Mouse (Mus musculus): ENCODE measurements at regions not wholly inside any gene's neighbourhood (a gene's known extent, or its start where the extent isn't known, plus 50 kb on each side); places are given as distances from the start of the nearest gene placed in this dataset.

DNA sequence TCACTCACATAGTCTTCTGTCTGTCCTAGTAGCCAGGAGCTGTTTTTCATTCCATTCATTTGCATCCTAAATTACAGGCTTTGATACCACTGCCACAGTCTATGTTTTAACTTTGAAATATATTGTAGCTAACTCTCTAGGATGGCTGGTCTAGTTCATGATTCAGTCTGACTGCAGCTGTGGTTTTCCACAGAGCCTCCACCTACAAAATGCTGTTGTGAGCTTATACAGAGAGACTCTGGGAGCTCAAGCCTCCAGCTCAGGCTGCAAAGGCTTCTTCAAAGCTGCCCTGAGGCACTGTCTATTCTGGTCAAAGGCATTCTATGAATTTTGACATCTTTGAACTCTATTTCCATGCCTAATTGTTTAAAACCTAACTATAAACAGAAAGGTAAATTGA lies 2326.5 kb upstream of the Gm7489 start:
- DNase-seq (ENCODE audit: low spot score in 2 of 2), result no peak

DNA sequence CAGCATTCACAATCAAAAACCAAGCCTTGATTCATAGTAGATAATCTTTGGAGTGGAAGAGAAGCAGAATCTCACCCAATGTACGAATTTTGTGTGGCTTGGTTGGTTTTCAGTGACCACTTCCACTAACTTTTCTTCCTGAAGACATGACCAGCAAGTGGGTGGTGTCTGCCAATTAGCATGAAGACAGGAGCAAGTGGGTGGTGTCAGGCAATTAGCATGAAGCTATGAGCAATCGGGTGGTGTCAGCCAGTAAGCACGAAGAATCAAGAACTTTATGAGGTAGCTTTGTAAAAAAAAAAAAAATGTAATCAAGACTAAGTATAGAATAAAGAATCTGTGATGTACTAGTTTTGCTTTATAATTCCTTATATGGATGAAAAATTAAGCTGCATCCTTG lies 2319.2 kb upstream of the Gm7489 start:
- no peak for DNase-seq (ENCODE audit: low spot score in 2 of 2)

DNA sequence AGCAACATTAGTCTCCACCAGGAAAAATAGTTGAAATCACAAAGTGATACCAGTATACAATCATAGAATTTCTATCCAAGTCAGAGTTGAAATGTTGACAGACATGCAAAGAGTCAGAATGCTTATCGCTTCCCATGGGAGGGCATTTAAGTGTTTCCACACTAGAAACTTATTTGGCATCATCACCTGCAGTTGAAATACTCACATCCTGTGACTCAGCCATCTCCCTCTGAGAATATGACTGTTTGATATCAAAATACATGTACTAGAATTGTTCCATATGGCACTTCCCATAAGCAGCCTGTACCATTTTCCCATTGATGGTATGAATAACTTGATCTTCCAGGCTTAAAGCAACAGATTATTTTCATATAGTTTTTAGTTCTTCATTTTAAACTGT lies 2314.1 kb upstream of the Gm7489 start:
- DNase-seq (ENCODE audit: low spot score in 2 of 2), result no peak

- DNase-seq (ENCODE audit: low spot score in 2 of 2), result peak in 1 of 2 experiments; percentile 29
Observed at GRCm38 (mm10) chr15:51574538-51575105, 2310.1 kb upstream of the Gm7489 start.

DNA sequence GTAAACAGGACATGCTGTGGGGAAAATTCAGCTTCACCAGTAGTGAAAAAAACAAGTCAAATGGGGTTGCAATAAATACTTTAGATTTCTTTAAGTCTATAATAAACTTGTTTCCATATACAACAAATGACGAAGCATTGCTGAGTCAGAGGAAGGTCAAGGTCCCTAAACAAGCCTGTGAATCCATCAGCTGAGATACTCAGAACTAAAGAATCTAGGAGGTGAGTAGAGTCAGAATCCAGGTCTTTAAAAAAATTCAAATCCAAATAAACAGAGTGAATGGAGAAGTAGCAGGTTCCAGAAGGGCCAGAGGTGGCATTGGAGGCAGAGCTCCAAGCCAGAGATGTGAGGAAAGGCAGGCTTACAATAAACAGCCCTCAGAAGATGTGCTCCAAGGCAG lies 2301.1 kb upstream of the Gm7489 start:
- no peak for DNase-seq (ENCODE audit: low spot score in 2 of 2)

GRCm38 (mm10) chr15:51586146-51586545 lies 2298.6 kb upstream of the Gm7489 start:
- no peak for DNase-seq (ENCODE audit: low spot score in 2 of 2)

DNA sequence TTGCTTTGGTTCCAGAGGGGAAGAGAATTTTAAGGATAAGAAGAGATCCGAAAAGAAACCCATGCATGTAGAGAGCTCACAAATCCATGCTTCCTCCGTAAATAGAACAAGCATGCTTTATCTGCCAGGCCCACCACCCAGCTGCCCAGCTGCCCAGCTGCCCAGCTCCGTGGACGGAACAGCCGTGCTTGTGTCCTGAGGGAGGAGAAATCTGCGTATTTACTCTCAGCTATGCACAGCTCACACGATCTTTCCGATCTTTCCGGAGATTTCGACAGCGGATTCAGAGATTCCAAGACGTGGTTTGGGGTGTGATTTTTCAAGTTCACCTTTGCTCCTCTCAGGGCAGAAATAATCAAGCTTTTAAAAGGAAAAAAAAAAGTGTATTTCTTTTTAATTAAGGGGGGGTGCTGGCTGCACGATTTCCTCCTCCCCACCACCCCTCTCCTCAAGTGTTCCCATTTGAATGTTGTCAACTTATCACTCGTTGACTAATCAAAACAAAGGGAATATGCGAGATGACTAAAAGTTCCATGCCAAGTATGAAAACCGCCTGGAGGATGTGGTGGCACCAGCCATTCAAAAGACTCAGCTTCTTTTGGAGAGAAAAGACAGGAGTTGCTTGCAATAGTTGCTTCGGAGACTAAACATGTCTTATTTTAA lies 2293.2 kb upstream of the Gm7489 start:
- no peak for DNase-seq (ENCODE audit: low spot score in 2 of 2)

DNA sequence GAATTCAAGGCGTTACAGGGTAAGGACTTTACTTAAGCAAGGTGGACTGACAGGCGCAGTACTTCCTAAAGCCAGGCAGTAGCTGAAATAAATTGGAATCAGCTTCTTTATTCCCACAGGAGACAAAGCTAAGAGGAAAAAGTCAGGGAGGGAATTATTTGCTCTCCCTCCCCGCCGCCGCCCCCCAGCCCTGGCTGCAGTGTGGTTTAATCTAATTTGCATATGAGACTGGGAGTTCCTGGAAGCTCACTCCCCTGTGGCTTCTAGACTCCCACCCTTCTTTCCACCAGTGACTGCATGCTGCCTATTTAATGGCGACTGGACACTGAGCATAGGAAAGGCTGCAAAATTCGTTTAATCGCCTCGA lies 2292.7 kb upstream of the Gm7489 start:
- DNase-seq (ENCODE audit: low spot score in 2 of 2), result peak in 1 of 2 experiments; percentile 13

GRCm38 (mm10) chr15:51592511-51593498 lies 2291.9 kb upstream of the Gm7489 start:
- DNase-seq (ENCODE audit: low spot score in 2 of 2), result peak; percentile 10 to 54

- no peak for DNase-seq (ENCODE audit: low spot score in 2 of 2)
Observed at GRCm38 (mm10) chr15:51594060-51594459, 2290.6 kb upstream of the Gm7489 start.

- no peak for DNase-seq (ENCODE audit: low spot score in 2 of 2)
Observed at GRCm38 (mm10) chr15:51595655-51596054, 2289.1 kb upstream of the Gm7489 start.

GRCm38 (mm10) chr15:51597841-51598240 lies 2286.9 kb upstream of the Gm7489 start:
- no peak for DNase-seq (ENCODE audit: low spot score in 2 of 2)

- no peak for DNase-seq (ENCODE audit: low spot score in 2 of 2)
Observed at GRCm38 (mm10) chr15:51601128-51601855, 2283.4 kb upstream of the Gm7489 start.

GRCm38 (mm10) chr15:51621455-51621854 lies 2263.3 kb upstream of the Gm7489 start:
- no peak for DNase-seq (ENCODE audit: low spot score in 2 of 2)

DNA sequence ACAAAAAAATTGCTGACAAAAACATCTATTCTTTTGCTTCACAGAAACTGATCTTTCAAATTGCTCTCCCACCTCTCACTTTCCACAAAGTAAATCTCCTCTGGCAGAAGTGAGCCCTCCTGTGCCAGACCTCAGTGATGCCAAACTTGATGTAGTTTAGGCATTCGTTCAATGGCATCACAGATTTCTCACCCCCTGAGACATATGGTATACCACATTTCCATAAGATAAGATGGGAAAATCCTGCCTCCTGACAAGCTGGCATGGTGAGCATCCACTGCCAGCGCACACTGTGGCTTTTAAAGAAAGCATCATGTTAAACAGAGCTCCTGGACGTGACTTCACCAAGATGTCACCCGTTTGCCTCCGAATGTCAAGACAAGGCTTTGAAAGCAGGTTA lies 2257.2 kb upstream of the Gm7489 start:
- no peak for DNase-seq (ENCODE audit: low spot score in 2 of 2)

DNA sequence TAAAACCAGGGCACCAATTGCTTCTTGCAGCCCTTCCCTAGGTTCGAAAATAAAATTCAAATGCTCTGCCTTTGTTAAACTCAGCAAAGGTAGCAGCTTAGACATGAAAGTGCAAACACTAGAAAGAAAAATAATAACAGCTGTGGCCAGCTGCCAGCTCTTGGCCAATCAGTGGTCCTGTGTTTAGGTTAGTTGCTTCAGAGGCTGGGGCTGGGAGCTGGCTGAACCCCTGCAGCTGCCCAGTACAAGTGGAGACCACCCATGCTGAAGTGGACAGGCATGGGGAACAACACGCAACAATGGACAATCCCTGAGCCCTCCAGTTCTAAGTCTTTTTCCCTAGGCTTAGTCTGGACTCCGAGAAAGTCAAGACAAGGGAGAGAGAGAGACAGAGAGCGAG lies 2256.2 kb upstream of the Gm7489 start:
- no peak for DNase-seq (ENCODE audit: low spot score in 2 of 2)

DNA sequence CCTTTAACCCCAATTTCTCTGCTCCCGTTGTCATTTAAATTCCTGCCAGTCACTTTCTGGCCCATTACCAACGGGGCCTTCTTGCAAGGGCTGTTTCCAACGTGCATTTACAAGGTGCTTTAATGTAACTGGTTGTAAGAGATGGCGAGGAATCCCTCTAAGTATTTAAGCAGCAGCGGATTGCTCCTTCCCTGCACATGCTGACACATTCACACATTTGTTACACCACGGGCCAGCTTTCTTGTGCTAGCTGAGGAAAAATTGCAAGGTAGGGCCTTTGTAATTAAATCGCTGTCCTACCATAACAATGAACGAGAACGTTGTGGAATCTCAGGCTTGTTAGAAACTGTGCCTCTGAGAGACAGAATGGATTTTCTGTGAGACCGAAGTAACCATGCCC lies 2252.8 kb upstream of the Gm7489 start:
- no peak for DNase-seq (ENCODE audit: low spot score in 2 of 2)

DNA sequence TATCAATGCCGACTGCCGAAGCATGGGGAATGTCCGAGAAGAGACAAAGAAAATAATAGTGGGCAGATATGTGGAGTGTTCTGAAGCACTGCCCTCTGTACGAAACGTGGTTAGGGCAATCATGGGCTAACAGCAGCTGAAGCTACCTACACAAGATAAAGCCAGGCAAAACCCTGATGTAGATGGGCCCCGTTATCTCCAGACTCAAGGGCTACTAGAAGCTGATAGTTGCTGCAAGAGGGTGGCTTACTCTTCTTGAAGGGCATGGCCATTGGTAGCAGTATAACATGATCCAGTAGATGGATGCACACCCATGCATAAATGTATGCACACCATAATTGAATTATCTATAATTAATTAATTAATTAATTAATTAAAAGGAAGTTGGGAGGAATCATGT lies 2251.6 kb upstream of the Gm7489 start:
- DNase-seq (ENCODE audit: low spot score in 2 of 2), result no peak

DNA sequence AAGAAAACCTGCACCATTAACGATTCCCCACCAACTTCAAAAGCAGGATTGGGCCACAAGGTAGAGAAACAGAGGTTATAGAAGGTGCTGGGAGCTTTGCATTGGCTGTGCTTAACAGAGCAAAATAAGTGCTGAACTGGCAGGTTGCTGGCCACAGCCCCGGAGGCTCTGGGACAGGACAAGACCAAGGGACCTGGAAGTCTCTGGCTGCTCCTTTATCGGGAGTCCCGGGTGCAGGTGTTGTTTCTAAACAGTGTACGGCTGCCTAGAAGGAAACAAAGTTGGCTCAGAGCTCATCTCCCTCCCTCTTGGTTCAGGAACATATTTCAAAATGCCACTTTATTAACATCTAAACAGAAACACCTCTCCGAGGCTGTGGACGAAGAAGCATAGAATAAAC lies 2250.0 kb upstream of the Gm7489 start:
- DNase-seq (ENCODE audit: low spot score in 2 of 2), result no peak

DNA sequence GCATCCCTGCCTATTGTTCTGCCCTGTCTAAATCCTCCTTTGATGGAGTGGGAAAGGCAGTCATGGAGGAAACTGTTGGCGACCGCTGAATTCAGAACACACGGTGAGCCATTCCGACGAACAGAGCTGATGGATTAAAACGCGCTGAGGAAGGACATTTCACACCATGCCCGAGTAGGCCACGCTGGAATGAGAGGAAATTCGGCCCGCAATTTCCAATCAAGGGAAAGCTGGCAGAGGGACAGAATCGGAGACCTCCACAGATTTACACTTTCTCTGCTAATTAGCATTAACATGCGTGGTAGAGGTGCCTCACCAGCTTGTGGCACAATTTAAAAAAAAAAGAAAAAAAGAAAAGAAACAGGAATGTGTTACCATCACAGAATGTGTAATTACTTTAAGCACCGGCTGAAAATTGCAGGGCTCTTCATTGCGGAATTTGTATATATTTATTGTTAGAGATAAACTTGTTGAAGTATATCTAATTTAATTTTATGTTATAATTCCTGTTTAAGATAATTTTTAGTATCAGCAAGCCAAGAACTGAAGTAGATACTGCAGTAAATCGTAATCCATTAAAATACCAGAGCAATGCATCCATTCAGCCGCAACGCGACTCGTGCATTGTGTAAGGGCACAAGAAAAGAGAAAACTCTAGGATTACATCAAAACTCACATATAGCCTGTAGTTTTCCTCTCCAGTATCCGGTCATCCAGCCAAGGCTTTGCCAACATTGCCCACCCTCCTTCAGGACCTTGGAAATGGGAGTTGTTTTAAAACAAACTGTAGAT lies 2249.4 kb upstream of the Gm7489 start:
- DNase-seq (ENCODE audit: low spot score in 2 of 2), result no peak

DNA sequence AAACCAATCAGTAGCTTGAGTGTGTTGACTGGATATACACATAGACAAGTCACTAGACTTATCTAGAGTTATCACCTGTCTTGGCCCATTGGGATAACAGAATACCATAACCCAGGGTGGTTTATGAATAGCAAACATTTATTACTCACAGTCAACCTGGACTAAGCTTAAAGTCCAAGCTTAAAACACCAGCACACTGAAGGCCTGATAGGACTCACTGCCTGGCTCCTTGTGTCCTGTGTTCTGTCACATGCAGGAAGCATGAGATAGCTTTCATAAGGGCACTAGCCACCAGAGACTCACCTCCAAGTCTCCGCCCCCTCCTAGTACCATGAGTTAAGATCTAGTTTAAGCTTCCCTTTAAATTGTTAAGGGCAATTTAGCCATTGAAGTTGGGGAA lies 2247.1 kb upstream of the Gm7489 start:
- DNase-seq (ENCODE audit: low spot score in 2 of 2), result no peak

Measured in urinary bladder, adult 18-20 months (tissue).